Mouse (Mus musculus) thymus, postnatal 36 days (tissue): ENCODE results near the gene Srl.

Experiments used
- DNase-seq, 2 experiments: peaks; one replicate each; pipeline ENCODE4 v3.0.0; 2022; ENCODE audit warnings: mixed read lengths in 2 of 2

Srl gene

DNA sequence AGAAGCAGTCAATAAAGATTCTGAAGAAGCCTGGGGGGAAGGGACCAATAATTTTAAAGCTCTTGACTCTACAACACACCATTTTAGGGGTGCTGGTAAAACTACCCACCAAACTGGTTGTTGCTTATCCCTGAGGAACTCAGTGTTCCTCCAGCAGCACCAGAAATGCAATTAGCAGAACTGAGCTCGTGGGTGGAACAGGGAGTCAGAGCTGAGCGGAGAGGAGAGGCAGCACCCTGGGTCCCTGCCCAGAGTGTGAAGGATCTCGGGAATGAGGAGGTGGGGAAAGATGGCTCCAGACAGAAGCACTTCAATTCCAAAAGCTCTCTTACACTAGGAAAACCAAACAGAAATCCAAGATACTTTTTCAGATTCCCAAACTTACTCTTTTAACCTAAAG lies 68.9 kb downstream of the Srl start:
- no peak for DNase-seq

DNA sequence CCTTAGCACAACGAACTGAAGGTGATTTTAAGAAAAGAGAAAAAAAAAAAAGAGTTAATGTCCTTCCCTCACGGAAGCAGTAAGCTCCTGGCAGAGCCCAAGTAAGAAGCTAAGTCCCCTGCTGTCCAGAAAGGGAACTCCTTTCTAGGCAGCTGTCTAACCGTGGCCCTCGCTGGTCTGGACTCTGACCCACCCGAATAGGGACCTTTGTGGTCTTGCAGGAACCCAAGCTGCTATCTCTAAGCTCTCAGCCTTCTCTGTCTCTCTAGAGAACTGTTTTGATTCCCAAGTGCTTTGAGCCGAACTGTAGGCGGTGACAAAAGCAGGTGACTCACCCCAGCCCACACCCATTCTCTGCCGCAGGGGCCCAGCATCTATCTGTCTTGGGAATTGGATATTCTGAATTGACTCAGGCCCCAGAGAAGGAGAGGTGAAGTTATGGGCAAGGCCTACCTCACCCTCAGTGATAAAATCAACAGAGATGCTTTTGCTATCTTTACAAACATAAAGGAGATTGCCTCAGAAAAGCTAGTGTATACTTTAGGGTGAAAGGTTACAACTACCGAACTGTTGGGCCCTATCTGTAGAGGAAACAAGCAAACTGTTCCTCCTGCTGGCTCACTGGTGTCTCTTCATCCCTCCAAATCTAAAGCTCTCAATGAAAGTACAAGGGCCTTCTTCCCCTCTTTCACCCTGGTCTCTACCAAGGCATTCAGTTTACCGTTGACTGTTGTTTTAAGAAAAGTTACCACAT lies 71.8 kb downstream of the Srl start:
- DNase-seq = no peak

DNA sequence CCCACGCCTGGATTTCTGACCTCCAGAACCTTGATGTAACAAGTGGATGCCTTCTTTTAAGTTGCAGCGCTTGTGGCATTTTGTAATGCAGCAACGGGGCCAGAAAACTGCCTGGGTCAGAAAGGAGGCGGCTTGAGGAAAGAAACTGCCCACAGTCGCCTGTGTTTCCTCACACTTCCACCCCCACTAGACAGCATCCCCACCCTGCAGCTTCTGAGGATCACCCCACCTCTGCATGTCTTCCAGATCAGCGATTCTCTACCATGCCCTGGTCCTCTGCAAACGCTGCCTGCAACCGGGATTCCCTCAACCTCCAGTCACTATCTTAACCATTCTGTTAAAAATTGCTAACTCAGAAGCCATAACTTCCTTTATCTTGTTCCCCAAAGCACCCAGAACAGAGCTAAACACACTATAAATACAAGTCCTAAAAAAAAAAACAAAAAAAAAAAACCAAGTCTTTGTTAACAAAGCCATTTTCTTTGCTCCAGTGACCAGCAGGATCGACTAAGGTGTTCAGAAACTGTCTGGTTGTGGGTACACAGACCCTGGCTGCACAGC lies 77.0 kb downstream of the Srl start:
- DNase-seq = no peak

DNA sequence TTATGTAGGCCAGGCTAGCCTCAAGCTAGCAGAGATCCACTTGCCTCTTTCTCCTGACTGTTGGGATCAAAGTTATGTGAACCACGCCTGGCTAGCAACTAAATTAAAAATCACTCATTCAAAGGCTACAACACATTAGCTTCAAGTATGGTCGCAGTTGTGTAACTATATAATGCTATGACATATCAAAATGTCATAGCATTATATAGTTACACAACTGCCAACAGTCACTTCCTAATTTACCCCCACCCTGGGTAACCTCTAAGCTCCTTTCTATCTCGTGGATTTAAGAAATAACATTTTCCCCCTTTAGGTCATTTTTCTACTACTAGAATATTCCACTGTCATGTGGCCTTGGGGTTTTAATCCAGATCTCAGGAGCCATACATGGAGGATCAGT lies 83.7 kb downstream of the Srl start:
- no peak for DNase-seq

DNA sequence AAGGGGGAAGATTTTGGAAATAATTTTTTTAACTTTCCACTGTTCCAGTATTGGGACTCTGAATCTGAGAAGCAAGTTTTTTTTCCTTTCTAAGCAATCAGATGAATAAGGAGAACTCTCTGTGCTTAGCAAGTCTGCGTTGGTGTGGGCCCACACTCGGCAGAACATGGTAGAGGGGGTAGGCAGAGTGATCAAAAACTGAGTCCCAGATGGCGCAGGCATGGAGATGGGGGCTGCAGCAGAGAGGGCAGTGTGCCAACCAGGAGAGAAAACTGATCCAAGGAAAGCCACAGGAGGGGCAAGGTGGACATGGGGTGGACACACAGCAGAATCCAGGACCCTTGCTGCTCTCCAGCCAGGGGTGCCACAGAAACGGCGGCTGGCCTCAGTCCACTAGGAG lies 85.2 kb downstream of the Srl start:
- no peak for DNase-seq

DNA sequence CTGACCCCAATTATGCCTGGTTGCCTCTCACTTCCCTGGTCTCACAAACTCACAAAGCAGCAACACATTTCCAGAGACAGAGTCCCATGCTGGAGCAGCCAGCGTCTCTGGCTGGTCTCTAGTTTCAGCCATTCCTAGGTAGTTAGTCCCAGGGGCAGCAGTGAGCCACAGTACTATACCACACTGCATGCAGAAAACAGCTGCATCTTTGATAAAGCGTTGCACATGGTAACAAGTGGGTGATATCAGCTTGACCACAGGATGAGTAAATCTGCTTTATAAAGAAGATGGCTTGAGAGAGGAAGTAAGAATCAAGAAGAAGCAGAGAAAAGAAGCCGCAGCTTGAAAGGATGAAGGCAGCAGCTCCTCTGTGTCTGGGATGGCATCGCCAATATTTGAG lies 85.9 kb downstream of the Srl start:
- DNase-seq = no peak

DNA sequence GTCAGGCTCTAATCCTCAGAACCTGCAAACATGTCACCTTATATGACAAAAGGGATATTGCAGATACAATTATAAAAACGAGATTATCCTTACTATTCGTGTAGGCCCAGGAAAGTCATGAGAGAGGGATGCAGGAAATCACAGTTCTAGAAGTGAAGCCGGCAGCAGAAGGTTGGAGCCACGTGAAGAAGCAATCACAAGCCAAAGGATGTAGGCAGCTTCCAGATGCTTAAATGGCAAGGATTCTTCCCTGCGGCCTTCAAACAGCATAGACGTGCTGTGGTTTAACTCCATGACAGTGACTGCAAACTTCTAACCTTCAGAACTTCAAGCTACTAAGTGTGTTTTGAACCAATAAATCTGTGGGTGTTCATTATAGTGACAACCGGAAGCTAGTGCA lies 87.1 kb downstream of the Srl start:
- DNase-seq = no peak

DNA sequence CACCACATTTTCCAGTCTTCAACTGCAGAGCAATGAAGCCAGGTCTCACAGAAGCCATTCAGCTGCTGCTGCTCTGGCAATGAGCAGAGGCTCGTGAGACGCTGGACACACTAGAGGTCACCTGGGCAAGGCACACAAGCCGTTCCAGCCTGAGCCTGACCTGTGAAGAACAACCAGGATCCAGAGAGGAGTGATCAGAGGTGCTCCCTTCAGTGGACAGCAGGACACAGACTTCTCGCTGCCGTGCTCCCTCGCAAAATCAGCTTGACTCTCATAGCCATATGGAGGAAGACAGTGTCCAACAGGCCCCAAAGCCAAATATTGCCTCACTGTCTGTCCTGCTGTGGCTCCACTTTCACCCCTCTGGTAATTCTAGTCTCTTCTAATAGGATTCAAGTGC lies 92.2 kb downstream of the Srl start:
- no peak for DNase-seq

DNA sequence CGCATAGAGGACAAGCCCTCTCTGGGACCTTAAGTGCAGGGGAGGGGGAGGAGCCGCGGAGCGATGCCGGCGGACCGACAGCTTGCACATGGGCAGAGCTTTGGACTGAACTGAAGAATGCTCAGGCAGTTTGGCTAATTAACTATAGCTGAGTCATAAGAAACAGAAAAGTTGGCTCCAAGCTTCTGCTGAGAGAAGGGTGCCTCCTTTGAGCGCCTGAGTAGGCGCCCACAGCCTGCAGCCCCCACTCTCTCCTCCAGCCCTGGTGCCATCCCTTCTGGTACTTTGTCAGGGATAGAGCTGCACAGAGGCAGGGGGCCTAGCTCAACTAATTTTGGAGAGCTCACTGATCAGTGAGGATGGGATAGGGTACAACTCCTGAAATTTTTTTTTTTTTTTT lies 93.4 kb downstream of the Srl start:
- DNase-seq = no peak

DNA sequence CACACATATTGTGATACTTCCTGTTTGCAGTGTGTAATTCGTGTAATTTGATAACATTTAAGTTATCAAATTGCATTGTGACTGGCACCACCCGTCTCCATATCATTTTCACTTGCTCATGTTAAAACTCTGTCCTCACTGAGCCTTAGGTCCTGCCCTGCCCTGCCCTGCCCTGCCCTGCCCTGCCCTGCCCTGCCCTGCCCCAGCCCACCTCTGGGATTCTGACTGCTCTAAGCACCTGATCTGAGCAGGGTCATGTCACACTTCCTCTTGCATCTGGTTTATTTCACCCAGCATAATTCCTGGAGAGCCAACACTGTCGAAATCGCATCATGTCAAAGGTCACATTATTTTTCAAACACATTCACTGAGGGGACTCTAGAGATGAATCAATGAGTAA lies 95.2 kb downstream of the Srl start:
- DNase-seq = no peak

DNA sequence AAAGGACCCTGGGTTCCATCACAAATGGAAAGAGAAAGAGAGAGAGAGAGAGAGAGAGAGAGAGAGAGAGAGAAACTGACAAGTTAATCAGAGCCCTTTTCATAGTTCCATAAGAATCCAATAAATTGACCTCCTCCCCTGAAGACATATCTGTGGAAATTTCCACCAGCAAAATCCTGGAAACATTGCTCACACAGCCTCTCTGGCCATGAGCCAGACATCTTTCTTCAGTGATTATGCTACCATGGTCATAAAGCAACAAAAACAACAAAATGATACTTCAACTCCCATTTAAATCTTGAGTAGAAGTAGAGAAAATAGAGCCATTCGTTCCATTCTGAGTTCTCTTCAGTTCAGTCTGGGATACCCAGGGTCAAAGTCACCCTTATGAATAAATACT lies 97.2 kb downstream of the Srl start:
- DNase-seq = no peak

DNA sequence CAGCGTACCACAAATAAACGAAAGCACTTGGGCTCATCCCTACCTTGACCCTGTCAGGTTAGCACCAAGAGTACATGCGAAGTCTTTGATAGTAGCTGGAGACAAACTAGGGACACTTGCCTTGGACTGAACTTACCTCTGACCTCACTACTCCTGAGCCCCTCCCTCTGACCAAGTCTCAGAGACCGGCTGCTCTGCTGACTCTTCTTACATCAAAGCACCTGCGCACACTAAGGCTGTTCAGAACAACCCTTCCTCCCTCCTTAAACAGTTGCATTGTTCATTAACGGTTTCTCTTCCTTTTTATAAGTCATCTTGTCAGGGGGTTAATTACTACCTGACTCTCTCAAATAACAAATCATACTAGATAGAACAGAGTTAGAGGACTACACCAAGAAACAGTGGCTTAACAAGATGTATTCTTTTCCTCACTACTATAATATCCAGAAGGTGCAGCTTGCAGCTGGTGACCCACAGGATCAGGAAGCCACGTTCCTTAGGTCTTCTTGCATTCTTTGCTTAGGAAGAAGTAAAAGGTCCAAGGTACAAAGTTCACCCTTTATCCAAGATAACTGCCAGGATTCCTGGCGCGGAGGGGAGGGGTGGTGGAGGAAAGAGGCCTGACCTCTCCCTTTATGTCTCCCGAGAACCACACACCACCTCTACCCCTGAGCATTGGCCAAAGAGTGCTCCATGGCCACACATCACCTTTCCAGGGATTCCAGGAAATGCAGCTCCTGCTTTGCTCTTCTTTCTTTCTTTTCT lies 102.1 kb downstream of the Srl start:
- DNase-seq = no peak

DNA sequence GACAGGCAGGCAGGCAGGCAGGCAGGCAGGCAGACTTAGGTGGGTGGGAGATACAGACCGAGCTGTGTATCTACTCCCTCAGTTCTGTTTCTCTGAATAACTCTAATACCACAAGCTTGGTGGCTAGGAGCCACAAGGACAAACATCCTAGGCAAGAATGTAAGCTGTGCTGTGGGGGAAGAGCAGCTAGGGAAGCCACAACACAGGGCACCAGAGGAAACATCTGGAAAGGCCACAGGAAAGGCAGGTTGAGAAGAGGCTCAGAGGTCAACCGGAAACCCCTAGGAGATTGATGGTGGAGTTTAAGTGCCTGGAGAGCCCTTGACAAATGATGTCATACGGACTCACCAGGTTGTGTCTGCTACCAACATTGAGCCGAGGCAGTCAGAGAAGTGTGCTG lies 104.9 kb downstream of the Srl start:
- DNase-seq = no peak

DNA sequence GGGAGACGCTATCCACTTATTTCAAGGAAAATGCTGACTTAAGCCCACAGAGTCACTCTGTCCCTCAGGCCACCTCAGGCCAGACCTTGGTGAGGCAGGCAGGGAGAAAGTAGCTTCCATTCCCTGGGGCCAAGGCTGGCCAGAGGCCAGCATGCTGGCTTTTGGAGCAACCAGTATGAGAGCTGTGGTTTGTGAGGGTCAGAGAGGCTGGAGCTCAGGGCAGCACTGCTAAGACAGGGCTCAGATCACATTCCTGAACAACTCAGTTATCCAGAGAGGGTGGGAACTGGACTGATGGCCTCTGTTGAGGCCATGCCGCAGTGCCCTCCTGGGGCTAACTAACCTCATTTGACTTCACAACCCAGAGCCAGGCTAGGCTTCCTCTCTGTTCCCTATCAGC lies 106.2 kb downstream of the Srl start:
- DNase-seq = no peak

DNA sequence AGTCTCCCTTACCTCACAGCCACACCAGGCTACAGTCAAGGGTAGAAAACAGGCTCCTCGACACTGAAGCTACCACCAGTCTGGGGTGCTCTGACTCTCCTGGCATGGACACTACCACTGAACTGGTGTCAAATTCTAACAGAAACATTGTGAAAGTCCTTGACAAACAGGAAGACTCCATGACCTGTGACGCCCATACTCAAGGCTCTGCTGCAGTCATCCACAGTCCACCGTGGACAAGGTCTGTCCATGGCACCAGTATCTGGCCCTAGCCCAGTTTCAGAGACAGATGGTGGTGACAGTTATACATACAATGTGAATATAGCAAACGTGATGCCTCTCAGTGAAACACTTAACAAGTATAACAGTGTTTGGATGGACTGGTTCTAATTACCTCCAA lies 109.8 kb downstream of the Srl start:
- no peak for DNase-seq

DNA sequence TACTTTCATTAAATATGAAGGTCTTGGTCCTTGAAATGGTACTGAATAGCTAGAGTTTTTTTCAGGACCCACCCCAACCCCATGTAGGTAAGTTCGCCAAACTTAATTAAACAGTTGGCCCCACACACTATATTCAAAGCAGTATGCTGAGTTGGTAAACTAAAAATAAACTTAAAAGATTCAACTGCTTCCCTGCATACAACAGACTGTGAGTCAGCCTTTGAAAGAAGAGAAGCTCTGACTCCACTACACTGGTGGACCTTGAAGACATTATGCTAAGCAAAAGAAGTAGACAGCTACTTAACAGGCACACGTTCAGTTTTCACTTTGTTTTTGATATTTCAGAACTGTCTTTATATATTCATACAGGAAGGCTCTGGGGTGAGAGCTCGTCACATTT lies 110.6 kb downstream of the Srl start:
- DNase-seq = no peak

DNA sequence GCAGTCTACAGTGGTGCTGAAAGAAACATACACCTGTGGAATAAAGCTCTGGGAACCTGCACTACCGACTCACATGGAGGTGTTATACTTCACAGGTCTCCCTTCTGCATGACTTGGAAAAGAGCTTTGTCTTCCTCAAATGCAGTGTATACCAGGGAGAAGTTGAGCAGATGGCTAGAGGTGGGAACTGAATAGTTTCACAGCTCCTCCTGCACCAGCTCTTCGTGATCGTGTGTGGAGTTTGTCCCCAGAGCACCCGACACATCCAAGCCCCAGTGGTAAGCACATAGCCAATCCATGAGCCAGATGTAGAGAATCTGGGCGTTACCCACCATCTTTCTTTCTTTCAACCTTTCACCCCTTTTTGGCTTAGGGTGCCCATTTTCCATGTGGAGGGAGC lies 111.4 kb downstream of the Srl start:
- DNase-seq = no peak
